Mouse (Mus musculus): Measurements from ENCODE around the gene Atp8b3.

- TF ChIP-seq CTCF (IDR thresholded peaks at IDR 0.05; ENCODE audit: extremely low read depth, insufficient read depth, low read length) (no peak), POLR2A (IDR thresholded peaks at IDR 0.05; ENCODE audit: extremely low read depth, insufficient read depth, low read length) (no peak)
These were observed 25.2 kb downstream of the Atp8b3 start for GRCm38 (mm10) chr10:80513739-80514138.
